Mouse (Mus musculus) cerebellum, adult 11 months (tissue): ENCODE measurements around the gene Tubb3.
"Not testable (repeated sequence)": the region's sequence is repeated elsewhere in the genome, so short reads cannot be mapped to it uniquely, and the experiment has no call there.

Experiments
- DNase-seq: peaks from one replicate; pipeline ENCODE4 v3.0.0; 2022

The Tubb3 gene

GRCm38 (mm10) chr8:123414255-123414654 is 3.0 kb downstream of the Tubb3 start:
- DNase-seq = no peak

GRCm38 (mm10) chr8:123414997-123415696 is 3.9 kb downstream of the Tubb3 start:
- DNase-seq = not testable (repeated sequence)

DNA sequence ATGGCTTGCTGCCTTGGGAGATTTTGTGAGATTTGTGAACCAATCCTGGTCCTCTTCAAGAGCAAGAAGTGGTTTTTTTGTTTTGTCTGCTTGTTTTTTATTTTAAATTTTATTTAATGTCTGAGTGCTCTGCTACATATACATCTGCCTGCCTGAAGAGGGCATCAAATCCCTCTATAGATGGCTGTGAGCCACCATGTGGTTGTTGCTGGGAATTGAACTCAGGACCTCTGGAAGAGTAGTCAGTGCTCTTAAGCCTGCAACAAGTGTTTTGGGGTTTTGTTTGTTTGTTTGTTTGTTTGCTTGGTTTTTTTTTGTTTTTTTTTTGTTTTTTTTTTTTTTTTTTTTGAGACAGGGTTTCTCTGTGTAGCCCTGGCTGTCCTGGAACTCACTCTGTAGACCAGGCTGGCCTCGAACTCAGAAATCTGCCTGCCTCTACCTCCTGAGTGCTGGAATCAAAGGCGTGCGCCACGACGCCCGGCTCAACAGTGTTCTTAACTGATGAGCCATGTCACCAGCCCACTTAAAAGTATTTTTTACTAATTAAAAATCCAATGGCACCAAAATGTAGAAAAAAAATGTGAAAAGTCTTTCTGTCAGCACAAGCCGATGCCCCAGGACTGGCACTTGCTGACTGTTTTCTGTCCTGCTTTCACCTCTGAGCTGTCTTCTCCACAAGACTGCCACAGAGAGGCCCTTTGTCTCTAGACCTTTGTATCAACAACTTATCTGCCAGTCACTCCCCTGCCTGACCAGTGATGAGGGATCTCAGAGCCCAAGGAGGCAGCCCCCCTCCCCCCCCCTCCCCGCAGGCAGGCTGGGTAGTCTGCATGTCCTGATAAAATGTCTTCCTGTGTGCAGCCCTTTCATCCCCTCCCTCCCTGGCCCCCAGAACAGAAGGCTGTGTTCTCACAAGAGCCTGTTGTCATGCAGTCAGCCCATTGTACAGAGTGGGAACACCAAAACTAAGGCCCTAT is 5.0 kb downstream of the Tubb3 start:
- DNase-seq = no peak

DNA sequence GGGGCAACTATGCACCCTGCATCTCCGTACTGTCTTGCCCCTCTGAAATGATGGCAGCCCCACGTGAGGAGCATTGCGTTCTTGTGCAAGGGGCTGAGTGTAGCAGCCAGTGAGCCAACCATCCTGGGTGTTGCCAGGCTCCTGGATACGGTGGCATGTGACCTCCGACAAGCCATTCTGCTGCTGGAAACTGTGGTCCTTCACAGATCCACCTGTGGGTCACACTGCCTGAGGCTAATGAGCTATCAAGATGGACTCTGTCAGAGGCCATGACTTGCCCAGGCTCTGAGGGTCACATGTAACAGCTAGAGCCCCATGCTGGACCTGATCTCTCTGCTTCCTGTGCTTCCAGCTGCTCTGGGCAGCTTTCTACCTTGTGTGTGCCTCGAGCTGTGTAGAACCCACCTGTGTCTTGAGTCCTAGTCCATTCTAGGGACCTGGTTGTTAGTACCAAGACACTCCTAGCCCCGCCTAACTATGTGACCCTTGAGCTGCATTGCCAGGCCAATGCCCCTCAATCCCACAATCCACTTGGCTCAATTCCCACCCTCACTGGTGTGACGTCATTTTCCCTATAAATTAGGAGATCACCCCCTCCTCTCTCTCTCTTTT is 5.8 kb downstream of the Tubb3 start:
- no peak for DNase-seq

GRCm38 (mm10) chr8:123419711-123420110 is 8.5 kb downstream of the Tubb3 start:
- DNase-seq = no peak

GRCm38 (mm10) chr8:123420525-123421281 is 9.5 kb downstream of the Tubb3 start:
- DNase-seq = no peak

DNA sequence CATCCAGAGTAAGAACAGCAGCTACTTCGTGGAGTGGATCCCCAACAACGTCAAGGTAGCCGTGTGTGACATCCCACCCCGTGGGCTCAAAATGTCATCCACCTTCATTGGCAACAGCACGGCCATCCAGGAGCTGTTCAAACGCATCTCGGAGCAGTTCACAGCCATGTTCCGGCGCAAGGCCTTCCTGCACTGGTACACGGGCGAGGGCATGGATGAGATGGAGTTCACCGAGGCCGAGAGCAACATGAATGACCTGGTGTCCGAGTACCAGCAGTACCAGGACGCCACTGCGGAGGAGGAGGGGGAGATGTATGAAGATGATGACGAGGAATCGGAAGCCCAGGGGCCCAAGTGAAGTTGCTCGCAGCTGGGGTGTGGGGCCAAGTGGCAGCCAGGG is 10.1 kb downstream of the Tubb3 start:
- no peak for DNase-seq

- peak; percentile 75 for DNase-seq
Observed at GRCm38 (mm10) chr8:123422056-123422780, 11.0 kb downstream of the Tubb3 start.

DNA sequence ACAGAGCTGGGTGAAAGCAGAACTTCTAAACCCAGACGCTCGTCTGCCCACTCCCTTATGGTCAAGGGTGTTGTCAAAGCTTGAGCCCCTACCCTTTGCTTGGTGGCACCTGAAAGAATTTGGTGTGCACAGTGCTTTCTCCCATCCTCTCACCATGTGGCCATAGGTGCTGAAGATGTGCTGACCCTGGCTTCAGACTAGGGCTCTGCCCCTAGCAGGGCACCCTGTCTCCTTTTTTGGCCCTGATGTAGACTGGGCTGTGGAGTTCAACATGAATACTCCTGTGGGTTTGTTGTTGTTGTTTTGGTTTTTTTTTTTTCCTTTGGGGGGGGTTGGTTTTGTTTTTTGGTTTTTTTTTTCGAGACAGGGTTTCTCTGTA is 11.5 kb downstream of the Tubb3 start:
- no peak for DNase-seq

GRCm38 (mm10) chr8:123423441-123423840 is 12.2 kb downstream of the Tubb3 start, which contains the start of gene Def8:
Def8 (plus strand) TSS chr8:123423527.
- no peak for DNase-seq

DNA sequence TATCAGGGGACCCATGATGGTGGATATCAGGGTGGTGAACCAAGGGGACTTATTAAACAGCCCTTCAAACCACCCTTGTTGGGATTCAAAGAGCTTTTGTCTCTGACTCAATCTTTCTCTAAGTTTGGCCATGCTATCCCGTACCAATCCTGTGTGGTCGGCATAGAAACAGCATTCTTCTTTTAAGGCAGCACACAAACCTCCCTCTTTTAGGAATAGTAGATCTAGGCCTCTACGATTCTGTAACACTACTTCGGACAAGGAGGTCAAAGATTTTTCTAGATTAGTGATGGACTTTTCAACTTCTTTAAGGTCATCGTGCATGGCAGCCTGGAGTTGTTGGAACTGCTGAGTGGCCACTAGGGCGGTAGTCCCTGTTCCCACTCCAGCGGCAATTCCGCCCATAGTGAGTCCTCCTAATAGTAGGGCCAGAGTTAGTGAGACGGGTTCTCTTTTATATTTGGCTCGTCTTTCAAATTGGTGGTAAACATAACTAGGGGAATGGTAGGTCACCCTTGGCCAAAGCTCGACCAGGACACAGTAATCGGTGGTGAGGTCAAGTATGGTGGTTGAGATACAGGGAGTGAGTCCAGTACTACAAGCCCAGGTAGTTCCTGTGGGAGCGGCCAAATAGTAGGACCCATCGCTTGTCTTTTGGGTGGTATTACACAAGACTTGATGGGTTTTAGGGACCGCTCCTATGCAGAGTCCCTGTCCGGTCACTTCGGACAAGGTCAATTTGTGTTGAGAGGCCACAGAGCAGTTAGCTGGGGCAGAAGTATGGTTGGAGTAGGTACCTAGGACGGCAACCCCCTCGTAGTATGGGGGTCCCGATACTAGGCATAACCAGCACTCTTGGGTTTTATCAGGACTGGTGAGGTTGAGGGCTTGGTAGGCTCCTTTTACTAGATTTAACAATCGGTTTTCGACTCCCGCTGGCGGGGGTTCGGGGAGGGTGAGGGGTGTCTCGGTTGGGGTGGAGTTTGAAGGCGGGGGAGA is 15.6 kb downstream of the Tubb3 start:
- DNase-seq = no peak

DNA sequence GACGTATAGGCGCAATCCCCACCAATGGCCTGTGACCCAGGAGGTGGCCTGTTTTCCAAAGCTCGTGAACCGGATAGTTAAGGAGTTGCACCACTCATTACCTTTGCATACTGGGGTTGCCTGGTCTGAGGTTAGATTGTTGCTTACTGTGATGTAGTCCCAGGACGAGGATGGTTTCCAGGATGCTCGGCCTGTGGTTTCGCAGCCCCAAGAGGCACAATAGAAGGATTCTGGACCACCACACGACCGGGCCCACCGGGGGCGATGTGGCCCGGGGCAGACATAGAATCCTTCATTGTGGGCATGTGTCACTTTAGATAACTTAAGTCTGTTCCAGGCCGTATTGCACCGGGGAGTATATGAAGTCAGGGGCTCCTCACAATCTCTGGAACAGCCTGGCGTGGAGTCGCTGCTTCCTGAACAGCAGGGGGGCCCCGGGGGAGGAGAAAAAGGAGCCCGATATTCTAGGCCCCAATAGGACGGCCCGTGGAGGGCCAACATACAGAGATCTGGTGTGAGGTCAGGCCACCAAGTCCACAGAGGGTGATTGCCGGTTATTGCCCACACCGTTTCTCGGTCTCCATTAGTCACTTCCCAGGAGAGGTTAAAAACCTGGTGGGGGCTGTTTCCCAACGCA is 16.5 kb downstream of the Tubb3 start:
- no peak for DNase-seq

DNA sequence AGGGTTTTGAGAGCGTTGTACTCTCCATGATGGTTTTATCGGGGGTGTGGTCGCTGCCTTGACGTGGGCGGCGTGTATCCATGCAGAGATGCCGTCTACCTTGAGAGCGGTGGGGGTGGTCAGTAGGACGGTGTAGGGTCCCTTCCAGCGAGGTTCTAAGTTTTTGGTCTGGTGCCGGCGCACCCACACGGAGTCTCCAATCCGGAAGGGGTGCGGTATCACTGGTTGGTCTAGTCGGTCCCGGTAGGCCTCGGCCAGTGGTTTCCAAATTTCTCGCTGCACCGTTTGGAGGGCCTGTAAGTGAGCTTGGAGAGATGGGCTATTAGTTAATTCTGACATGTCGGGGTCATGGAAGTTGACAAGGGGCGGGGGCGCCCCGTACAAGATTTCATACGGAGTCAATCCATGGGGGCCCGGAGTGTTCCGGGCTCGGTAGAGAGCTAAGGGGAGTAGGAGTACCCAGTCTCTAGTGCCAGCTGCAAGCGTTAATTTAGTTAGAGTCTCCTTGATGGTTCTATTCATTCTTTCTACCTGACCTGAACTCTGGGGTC is 17.2 kb downstream of the Tubb3 start:
- no peak for DNase-seq

- DNase-seq = no peak
Observed at GRCm38 (mm10) chr8:123428939-123429721, 17.9 kb downstream of the Tubb3 start.

DNA sequence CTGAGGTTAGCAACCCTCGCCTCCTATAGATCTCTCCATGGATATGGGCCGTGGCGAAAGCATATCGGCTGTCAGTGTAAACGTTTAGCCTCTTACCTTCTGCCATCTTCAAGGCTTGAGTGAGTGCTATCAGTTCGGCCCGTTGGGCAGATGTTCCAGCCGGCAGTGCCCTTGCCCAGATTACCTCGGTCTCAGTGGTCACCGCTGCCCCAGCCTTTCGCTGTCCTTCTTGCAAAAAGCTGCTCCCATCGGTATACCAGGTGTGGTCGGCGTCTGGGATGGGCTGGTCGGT is 18.4 kb downstream of the Tubb3 start:
- DNase-seq = not testable (repeated sequence)

- DNase-seq = not testable (repeated sequence)
Observed at GRCm38 (mm10) chr8:123430936-123431335, 19.7 kb downstream of the Tubb3 start.

- no peak for DNase-seq
Observed at GRCm38 (mm10) chr8:123431616-123432365, 20.6 kb downstream of the Tubb3 start.

- no peak for DNase-seq
Observed at GRCm38 (mm10) chr8:123432381-123432780, 21.2 kb downstream of the Tubb3 start.
